Mouse (Mus musculus) bone marrow macrophage, adult 2 months (primary cell): ENCODE data around the gene Kcnh6.
"Not testable (repeated sequence)": the region's sequence is repeated elsewhere in the genome, so short reads cannot be mapped to it uniquely, and the experiment has no call there.

ENCODE experiments used
- CTCF ChIP-seq: IDR thresholded peaks from 2 replicates; pipeline ENCODE4 v1.5.1; 2012; ENCODE audit warnings: low read depth, mild to moderate bottlenecking, low read length, moderate library complexity
- POLR2A ChIP-seq: IDR thresholded peaks from 2 replicates; pipeline ENCODE4 v1.6.1; 2012; ENCODE audit warnings: mild to moderate bottlenecking, low read depth, low read length, borderline replicate concordance

- TF ChIP-seq CTCF, POLR2A: not testable (repeated sequence)
These were observed 24.1 kb downstream of the Kcnh6 start for GRCm38 (mm10) chr11:106032074-106032473.
